Mouse (Mus musculus) liver, adult 2 months (tissue): Measurements from ENCODE around the gene Dnaaf1.

ENCODE experiments used
- CTCF ChIP-seq: fragments of 200-500 bp; IDR thresholded peaks from 2 replicates; pipeline ENCODE4 v1.5.1; 2011; ENCODE audit warnings: low read depth, low read length, control low read depth
- POLR2A ChIP-seq: fragments of 200-500 bp; IDR thresholded peaks from 2 replicates; pipeline ENCODE4 v1.6.1; 2011; ENCODE audit warnings: low read length, control low read depth; ENCODE audit not compliant: insufficient read depth; ENCODE audit errors: extremely low read depth

DNA sequence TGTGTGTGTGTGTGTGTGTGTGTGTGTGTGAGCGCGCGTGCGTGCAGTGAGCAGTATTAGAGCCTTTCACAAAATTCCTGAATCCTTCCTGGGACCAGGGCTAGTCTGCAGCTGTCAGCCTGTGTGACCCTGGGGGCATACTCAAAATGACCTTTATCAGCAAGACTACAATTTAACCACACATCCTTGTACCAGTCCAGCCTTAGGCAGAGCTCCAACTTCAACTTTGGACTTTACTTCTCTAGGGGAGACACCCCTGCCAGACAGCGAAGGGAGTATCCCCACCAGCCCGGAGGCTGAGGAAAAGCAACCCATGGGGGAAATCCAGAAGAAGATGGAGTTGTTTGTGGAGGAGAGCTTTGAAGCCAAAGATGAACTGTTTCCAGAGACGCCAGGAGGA, 16.4 kb downstream of the Dnaaf1 start:
- TF ChIP-seq CTCF (no peak), POLR2A (no peak)
